Mouse (Mus musculus) heart, postnatal 4 days (tissue): ENCODE measurements at regions not wholly inside any gene's neighbourhood (a gene's known extent, or its start where the extent isn't known, plus 50 kb on each side); places are given as distances from the start of the nearest gene placed in this dataset.
A peak's percentile ranks its signal among the peaks of the same experiment; 100 is the strongest.

Experiments used
- DNase-seq: peaks from one replicate; pipeline ENCODE4 v3.0.0; 2021

- DNase-seq = no peak
These were observed 53.3 kb upstream of the Tram2 start for GRCm38 (mm10) chr1:21132340-21132739.

- no peak for DNase-seq
These were observed 67.9 kb upstream of the Tram2 start for GRCm38 (mm10) chr1:21146961-21147360.

- peak; percentile 88 for DNase-seq
These were observed 56.6 kb upstream of the Tmem14a start for GRCm38 (mm10) chr1:21161742-21162141.

DNA sequence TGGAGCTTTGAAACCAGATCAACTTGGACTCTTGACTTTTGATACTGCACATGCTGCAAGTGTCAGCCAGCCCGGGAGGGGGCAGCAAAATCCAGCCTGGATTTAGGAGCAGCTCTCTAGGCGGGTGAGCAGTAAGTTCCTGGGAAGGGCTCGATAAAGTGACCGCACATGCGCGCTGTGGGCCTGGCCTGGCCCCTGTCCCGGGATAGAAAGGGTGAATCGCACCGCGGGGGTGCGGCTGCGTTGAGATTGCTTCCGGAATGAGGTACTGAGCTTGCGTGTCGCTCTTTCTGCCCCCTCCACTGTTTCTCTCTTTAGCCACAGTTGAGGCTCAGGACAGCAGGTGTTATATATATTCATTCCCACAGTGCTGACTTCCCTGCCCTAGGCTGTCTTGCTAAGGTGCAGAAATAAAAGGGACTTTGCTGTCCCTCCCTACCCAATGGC, 52.1 kb upstream of the Tmem14a start:
- DNase-seq = peak; percentile 91

DNA sequence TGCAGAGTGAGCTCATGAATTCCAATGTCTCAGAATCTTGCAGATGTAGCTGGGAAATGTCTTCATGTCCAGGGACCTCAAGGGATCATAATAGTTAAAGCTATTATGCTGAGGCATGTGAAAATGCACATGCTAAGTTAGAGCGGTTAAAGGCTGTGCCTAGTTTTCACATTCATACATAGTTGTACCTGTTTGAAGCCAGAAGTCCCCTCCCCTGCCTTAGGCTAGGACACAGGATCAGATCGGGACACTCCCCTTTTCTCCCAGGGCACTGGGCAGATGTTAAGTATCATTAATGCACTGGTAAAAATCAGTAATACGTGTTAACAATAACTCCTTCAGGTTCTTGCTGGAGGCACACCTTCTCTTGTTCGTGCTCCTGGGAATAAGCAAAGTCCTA, 51.6 kb upstream of the Tmem14a start:
- no peak for DNase-seq
